Mouse (Mus musculus) urinary bladder, adult 18-20 months (tissue): ENCODE results near the gene Tmem116.

ENCODE experiments used
- DNase-seq, 2 experiments: peaks; one replicate each; pipeline ENCODE4 v3.0.0; 2022; ENCODE audit warnings: low spot score in 2 of 2, mixed read lengths in 2 of 2

Gene Tmem116

GRCm38 (mm10) chr5:121451644-121452025 lies at the start of gene Tmem116:
TSS of gene Tmem116 (plus strand) at chr5:121451893.
- peak in 1 of 2 experiments; percentile 23 for DNase-seq

GRCm38 (mm10) chr5:121407856-121408255 lies 43.8 kb upstream of the Tmem116 start:
- DNase-seq: no peak

- no peak for DNase-seq
Observed at GRCm38 (mm10) chr5:121410975-121411374, 40.7 kb upstream of the Tmem116 start.

GRCm38 (mm10) chr5:121420721-121421120 lies 31.0 kb upstream of the Tmem116 start:
- DNase-seq: no peak

- no peak for DNase-seq
Observed at GRCm38 (mm10) chr5:121422787-121423186, 28.9 kb upstream of the Tmem116 start.

GRCm38 (mm10) chr5:121423297-121423696 lies 28.4 kb upstream of the Tmem116 start:
- DNase-seq: no peak

GRCm38 (mm10) chr5:121428954-121429353 lies 22.7 kb upstream of the Tmem116 start:
- no peak for DNase-seq

- DNase-seq: no peak
Observed at GRCm38 (mm10) chr5:121438131-121438530, 13.6 kb upstream of the Tmem116 start.

GRCm38 (mm10) chr5:121438756-121439155 lies 12.9 kb upstream of the Tmem116 start:
- DNase-seq: peak; percentile 38 to 62

GRCm38 (mm10) chr5:121443548-121443947 lies 8.1 kb upstream of the Tmem116 start:
- DNase-seq: no peak

- DNase-seq: no peak
Observed at GRCm38 (mm10) chr5:121444870-121445269, 6.8 kb upstream of the Tmem116 start.

- no peak for DNase-seq
Observed at GRCm38 (mm10) chr5:121448450-121448849, 3.2 kb upstream of the Tmem116 start.

- no peak for DNase-seq
Observed at GRCm38 (mm10) chr5:121449976-121450375, 1.7 kb upstream of the Tmem116 start.

- no peak for DNase-seq
Observed at GRCm38 (mm10) chr5:121450476-121450875, 1.2 kb upstream of the Tmem116 start.

GRCm38 (mm10) chr5:121451203-121451602 lies 490 bp upstream of the Tmem116 start:
- DNase-seq: no peak

GRCm38 (mm10) chr5:121452026-121452869 lies 555 bp downstream of the Tmem116 start, which contains the start of gene Erp29:
TSS of gene Erp29 (minus strand) at chr5:121452506.
- peak; percentile 98 for DNase-seq

- no peak for DNase-seq
Observed at GRCm38 (mm10) chr5:121452906-121453305, 1.2 kb downstream of the Tmem116 start.

GRCm38 (mm10) chr5:121453743-121454502 lies 2.2 kb downstream of the Tmem116 start:
- no peak for DNase-seq

- no peak for DNase-seq
Observed at GRCm38 (mm10) chr5:121454503-121454782, 2.8 kb downstream of the Tmem116 start.

- peak in 1 of 2 experiments; percentile 20 for DNase-seq
Observed at GRCm38 (mm10) chr5:121455510-121456265, 4.0 kb downstream of the Tmem116 start.

GRCm38 (mm10) chr5:121461339-121462170 lies 9.9 kb downstream of the Tmem116 start:
- DNase-seq: no peak
